Mouse (Mus musculus): ENCODE measurements at regions not wholly inside any gene's neighbourhood (a gene's known extent, or its start where the extent isn't known, plus 50 kb on each side); places are given as distances from the start of the nearest gene placed in this dataset.

- DNase-seq (ENCODE audit: low read depth, low spot score), result no peak
Measured at GRCm38 (mm10) chr9:27242325-27242724, 56.7 kb upstream of the Igsf9b start.

GRCm38 (mm10) chr9:27240926-27241325 lies 58.1 kb upstream of the Igsf9b start:
- DNase-seq (ENCODE audit: low read depth, low spot score), result peak; percentile 62

- peak; percentile 71 for DNase-seq (ENCODE audit: low read depth, low spot score)
Measured at GRCm38 (mm10) chr9:27240491-27240890, 58.5 kb upstream of the Igsf9b start.

GRCm38 (mm10) chr9:27232692-27233091 lies 66.3 kb upstream of the Igsf9b start:
- DNase-seq (ENCODE audit: low read depth, low spot score), result no peak

GRCm38 (mm10) chr9:27227458-27227857 lies 71.5 kb upstream of the Igsf9b start:
- DNase-seq (ENCODE audit: low read depth, low spot score), result no peak

GRCm38 (mm10) chr9:27221183-27221582 lies 66.0 kb upstream of the Jam3 start:
- no peak for DNase-seq (ENCODE audit: low read depth, low spot score)

GRCm38 (mm10) chr9:27216024-27216423 lies 60.8 kb upstream of the Jam3 start:
- no peak for DNase-seq (ENCODE audit: low read depth, low spot score)

GRCm38 (mm10) chr9:27214023-27214422 lies 58.8 kb upstream of the Jam3 start:
- DNase-seq (ENCODE audit: low read depth, low spot score), result no peak

- DNase-seq (ENCODE audit: low read depth, low spot score), result peak; percentile 87
Measured at GRCm38 (mm10) chr9:27208840-27209239, 53.6 kb upstream of the Jam3 start.

All from brain, adult 2 months (tissue).